Mouse (Mus musculus): Measurements from ENCODE around the gene Pgap2.

DNA sequence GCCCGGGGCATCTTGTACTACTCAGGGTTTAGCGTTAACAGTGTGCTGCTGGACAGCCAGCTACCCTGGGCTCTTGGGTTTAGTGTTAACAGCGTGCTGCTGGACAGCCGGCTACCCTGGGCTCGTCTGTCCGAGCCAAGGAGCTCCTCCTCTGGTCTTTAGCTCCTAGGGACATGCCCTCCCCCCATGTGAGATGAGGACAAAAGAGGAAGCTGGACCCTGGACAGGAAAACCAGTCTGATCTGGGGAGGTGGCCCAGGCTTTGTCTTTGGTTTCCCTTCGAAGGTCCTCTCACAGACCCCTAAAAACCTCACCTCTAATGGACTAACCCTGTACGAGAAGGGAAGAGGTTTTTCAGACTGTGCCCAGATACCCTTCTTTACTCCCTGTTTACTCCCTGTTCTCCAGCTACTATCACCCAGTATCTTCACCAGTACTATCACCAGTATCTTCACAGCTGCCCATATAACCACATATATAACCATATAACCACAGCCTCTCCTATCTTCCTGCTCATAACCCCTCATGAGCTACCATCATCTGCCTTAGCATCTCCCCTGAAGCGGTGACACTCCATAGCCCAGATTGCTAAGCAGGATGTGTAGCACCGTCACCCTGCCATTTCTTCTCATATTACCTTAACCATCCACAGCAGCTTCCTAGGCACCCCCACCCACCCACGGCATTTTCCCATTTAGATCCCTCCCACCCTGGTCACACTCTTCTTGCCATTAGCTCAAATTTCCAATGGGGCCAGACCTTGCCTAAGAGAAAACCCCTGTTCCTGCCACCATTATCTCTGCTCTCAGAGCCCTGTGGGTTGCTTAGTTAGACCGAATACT is 37.2 kb downstream of the Pgap2 start:
- TF ChIP-seq POLR2A (IDR thresholded peaks at IDR 0.05; ENCODE audit: borderline replicate concordance, insufficient read depth, low read length): no peak
- TF ChIP-seq CTCF (IDR thresholded peaks at IDR 0.05; ENCODE audit: borderline replicate concordance, insufficient read depth, low read depth, low read length): no peak
